Mouse (Mus musculus): ENCODE results near the gene Gnat3.

The Gnat3 gene

GRCm38 (mm10) chr5:18006157-18006556 lies 43.8 kb downstream of the Gnat3 start:
- DNase-seq (ENCODE audit: low read depth): no peak

GRCm38 (mm10) chr5:18007067-18007466 lies 44.7 kb downstream of the Gnat3 start:
- no peak for DNase-seq (ENCODE audit: low read depth)

GRCm38 (mm10) chr5:18010301-18010700 lies 48.0 kb downstream of the Gnat3 start:
- DNase-seq (ENCODE audit: low read depth): no peak

- no peak for DNase-seq (ENCODE audit: low read depth)
Measured at GRCm38 (mm10) chr5:18013196-18013595, 50.8 kb downstream of the Gnat3 start.

- peak; percentile 20 for DNase-seq (ENCODE audit: low read depth)
Measured at GRCm38 (mm10) chr5:18014209-18014829, 52.0 kb downstream of the Gnat3 start.

- peak; percentile 62 for DNase-seq (ENCODE audit: low read depth)
Measured at GRCm38 (mm10) chr5:18023347-18023746, 61.0 kb downstream of the Gnat3 start.

GRCm38 (mm10) chr5:18027531-18027930 lies 65.2 kb downstream of the Gnat3 start:
- no peak for DNase-seq (ENCODE audit: low read depth)

- peak; percentile 94 for DNase-seq (ENCODE audit: low read depth)
Measured at GRCm38 (mm10) chr5:18035848-18036638, 73.7 kb downstream of the Gnat3 start.

- DNase-seq (ENCODE audit: low read depth): peak; percentile 71
Measured at GRCm38 (mm10) chr5:18043022-18043421, 80.7 kb downstream of the Gnat3 start.

GRCm38 (mm10) chr5:18048841-18049240 lies 86.5 kb downstream of the Gnat3 start:
- DNase-seq (ENCODE audit: low read depth): no peak

- no peak for DNase-seq (ENCODE audit: low read depth)
Measured at GRCm38 (mm10) chr5:18055323-18055722, 93.0 kb downstream of the Gnat3 start.
